Mouse (Mus musculus) limb, embryonic 13.5 days (tissue): ENCODE measurements around the gene Olfr6. TPM values are rescaled to one million over a fixed set of nuclear protein-coding genes. Genes with fewer than 3 reads are reported as not detected.
"Not testable (repeated sequence)": the region's sequence is repeated elsewhere in the genome, so short reads cannot be mapped to it uniquely, and the experiment has no call there.

Source experiments
- ATAC-seq: fragments of 200-750 bp; cut with Nextera tagmentation; 2 replicates; pipeline ENCODE4 v1.8.0; 2017; ENCODE audit warnings: low read depth, moderate number of reproducible peaks, moderate TSS enrichment; ENCODE audit not compliant: low FRiP score
- H3K27ac ChIP-seq: fragments of 300-500 bp; sonication (generic); 2 replicates; pipeline ENCODE4 v1.5.1; 2015; ENCODE audit warnings: inconsistent platforms, mild to moderate bottlenecking, moderate library complexity
- H3K27me3 ChIP-seq: fragments of 300-500 bp; sonication (generic); 2 replicates; pipeline ENCODE4 v1.6.1; 2015; ENCODE audit warnings: mild to moderate bottlenecking, inconsistent platforms
- H3K36me3 ChIP-seq: fragments of 300-500 bp; sonication (generic); 2 replicates; pipeline ENCODE4 v1.6.1; 2015; ENCODE audit warnings: inconsistent platforms, mild to moderate bottlenecking, moderate library complexity
- H3K4me1 ChIP-seq: fragments of 300-500 bp; sonication (generic); 2 replicates; pipeline ENCODE4 v1.6.1; 2015; ENCODE audit warnings: inconsistent platforms
- H3K4me2 ChIP-seq: fragments of 300-500 bp; sonication (generic); replicated peaks from 2 replicates; pipeline ENCODE4 v1.6.1; 2015; ENCODE audit warnings: inconsistent platforms, mild to moderate bottlenecking, moderate library complexity
- H3K4me3 ChIP-seq: fragments of 300-500 bp; sonication (generic); 2 replicates; pipeline ENCODE4 v1.5.1; 2015; ENCODE audit warnings: moderate library complexity, mild to moderate bottlenecking, inconsistent platforms
- H3K9ac ChIP-seq: fragments of 300-500 bp; sonication (generic); 2 replicates; pipeline ENCODE4 v1.6.1; 2015; ENCODE audit warnings: mild to moderate bottlenecking, inconsistent platforms
- H3K9me3 ChIP-seq: fragments of 300-500 bp; sonication (generic); 2 replicates; pipeline ENCODE4 v1.6.1; 2016; ENCODE audit warnings: inconsistent platforms
- WGBS: fragments of 180-500 bp; shearing (Covaris S2); methylation state at CpG from one replicate; pipeline ENCODE4 v1.1.7; 2015; 5-methylcytosine and 5-hydroxymethylcytosine counted together
- polyA plus RNA-seq: library from polyadenylated mRNA; unstranded; fragments of >200 nt; fragmentation: Nextera tagmentation; extraction: Ambion mirVana; gene quantifications from 2 replicates; pipeline ENCODE4 v1.2.1, GENCODE M21; 2015

Olfr6 gene
- polyA plus RNA-seq = not detected in 2 replicates

DNA sequence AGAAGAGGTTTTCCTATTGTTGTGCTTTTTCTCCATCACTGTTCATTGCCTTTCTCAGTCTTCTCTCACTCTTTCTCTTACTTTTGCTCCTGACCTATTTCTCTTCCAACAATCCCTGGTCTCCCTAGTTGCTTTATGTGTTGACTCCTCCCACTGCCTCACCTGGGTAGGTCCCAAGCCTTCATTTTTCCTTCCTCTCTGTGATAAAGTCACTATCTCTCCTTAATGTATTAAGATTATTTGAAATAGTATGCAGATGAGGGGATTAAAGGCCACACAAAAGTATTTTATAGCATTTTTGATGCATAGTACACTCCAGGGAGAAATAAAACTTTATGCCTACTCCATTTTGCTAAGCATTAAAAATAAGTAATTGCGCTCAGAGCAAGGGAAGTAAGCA is at the start of gene Olfr6:
TSS of gene Olfr6 (minus strand) at position 101 of the 400 bp plus-strand sequence.
- 84% methylated on average over 1 of the region's 1 CpGs for WGBS
- Histone ChIP-seq H3K9me3 (no peaks in the 10 kb centered on the region), H3K4me2 (no peak within 1 kb of the TSS), H3K36me3 (no peaks in the 10 kb centered on the region), H3K4me3 (no peak within 1 kb of the TSS), H3K27ac (no peak within 1 kb of the TSS), H3K4me1 (no peaks in the 10 kb centered on the region), H3K27me3 (no peaks in the 10 kb centered on the region), H3K9ac (no peak within 1 kb of the TSS)
- no peak for ATAC-seq

DNA sequence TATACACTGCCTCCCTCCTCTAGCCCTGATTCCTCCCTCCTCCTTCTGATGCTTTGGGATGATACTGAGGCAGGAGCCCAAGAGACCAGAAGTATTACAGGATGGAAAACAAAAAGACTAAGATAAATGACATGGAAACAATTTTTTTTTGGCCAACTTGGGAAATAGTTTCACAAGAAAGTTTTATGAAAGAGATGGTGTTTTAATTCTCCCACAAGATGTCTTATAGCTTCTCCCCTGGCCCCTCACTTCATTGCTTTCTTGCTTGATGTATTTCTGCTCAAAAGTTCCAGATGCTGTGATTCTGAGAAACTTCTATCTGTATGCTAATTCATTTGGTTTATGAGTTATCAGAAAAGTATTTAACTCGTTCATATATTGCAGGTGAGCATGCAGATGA is 42.2 kb upstream of the Olfr6 start, which contains the start of gene Olfr2:
TSS of gene Olfr2 (minus strand) at position 101 of the 400 bp plus-strand sequence.
- H3K9ac ChIP-seq = no peak within 1 kb of the TSS

DNA sequence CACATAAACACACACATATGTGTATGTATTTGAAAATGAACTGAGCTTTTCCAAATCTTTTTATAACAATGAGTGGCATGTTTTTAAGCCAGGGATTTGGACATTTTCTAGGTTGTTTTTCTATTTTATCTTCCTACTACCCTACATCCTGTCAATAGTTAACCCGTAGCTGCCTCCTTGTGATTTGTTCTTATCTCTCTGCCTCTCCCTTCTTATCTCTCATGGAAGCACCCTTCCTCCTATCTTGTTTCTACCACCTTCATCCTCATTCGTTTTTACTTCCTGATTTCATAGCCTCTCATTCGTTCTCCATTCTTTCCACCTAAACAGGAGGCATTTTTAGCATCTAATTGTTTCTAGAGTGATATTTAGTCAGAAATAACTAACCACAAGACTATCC is 40.4 kb upstream of the Olfr6 start:
- no peak for ATAC-seq
- Histone ChIP-seq H3K9me3 (no peaks in the 10 kb centered on the region), H3K27me3 (no peaks in the 10 kb centered on the region), H3K4me2 (no peak overlapping the region), H3K4me3 (no peak overlapping the region), H3K4me1 (no peaks in the 10 kb centered on the region), H3K27ac (no peak overlapping the region), H3K9ac (no peak overlapping the region), H3K36me3 (no peaks in the 10 kb centered on the region)
- 58% methylated on average over 3 of the region's 3 CpGs for WGBS

More for the DNA sequence above, 42.2 kb upstream of the Olfr6 start, which contains the start of gene Olfr2:
- Histone ChIP-seq H3K9me3 (no peaks in the 10 kb centered on the region), H3K4me1 (no peaks in the 10 kb centered on the region), H3K36me3 (no peaks in the 10 kb centered on the region), H3K4me3 (no peak within 1 kb of the TSS), H3K27me3 (no peaks in the 10 kb centered on the region), H3K4me2 (no peak within 1 kb of the TSS), H3K27ac (no peak within 1 kb of the TSS)
- no peak for ATAC-seq
- 45% methylated on average over 1 of the region's 1 CpGs for WGBS

GRCm38 (mm10) chr7:107000798-107001197 is 37.1 kb upstream of the Olfr6 start:
- Histone ChIP-seq H3K4me1 (no peaks in the 10 kb centered on the region), H3K9ac (no peak overlapping the region), H3K27ac (no peak overlapping the region), H3K27me3 (no peaks in the 10 kb centered on the region), H3K4me3 (no peak overlapping the region), H3K9me3 (no peaks in the 10 kb centered on the region), H3K36me3 (no peaks in the 10 kb centered on the region), H3K4me2 (no peak overlapping the region)
- WGBS = 84% methylated on average over 7 of the region's 7 CpGs
- no peak for ATAC-seq

DNA sequence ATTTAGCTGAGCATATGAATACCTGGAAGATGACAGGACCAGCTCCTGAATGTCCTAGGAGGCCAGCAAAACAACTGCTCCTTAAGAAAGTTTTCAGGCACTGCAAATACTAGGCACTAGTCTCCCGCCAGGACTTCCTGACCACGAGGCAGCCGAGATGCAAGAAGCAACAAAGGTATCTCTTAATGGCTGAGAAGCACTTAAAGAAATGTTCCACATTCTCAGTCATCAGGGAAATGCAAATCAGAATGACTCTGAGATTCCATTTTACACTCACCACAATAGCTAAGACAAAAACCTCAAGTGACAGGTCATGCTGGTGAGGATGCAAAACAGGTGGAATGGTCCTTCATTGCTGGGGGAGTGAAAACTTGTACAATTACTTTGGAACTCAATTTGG is 21.5 kb upstream of the Olfr6 start:
- no peak for ATAC-seq
- Histone ChIP-seq H3K4me3 (no peak overlapping the region), H3K9ac (no peak overlapping the region), H3K4me2 (no peak overlapping the region), H3K27ac (no peak overlapping the region), H3K36me3 (no peaks in the 10 kb centered on the region), H3K9me3 (no peaks in the 10 kb centered on the region), H3K27me3 (no peaks in the 10 kb centered on the region), H3K4me1 (no peaks in the 10 kb centered on the region)
- 88% methylated on average over 3 of the region's 3 CpGs for WGBS

GRCm38 (mm10) chr7:106975353-106975752 is 11.6 kb upstream of the Olfr6 start, which contains the start of gene Olfr711:
Olfr711 (minus strand) TSS chr7:106975453.
- no peaks in the 10 kb centered on the region for H3K36me3 ChIP-seq
- H3K27ac ChIP-seq = no peak within 1 kb of the TSS
- WGBS = 61% methylated on average over 1 of the region's 1 CpGs
- no peaks in the 10 kb centered on the region for H3K4me1 ChIP-seq
- H3K27me3 ChIP-seq = no peaks in the 10 kb centered on the region
- no peak for ATAC-seq
- H3K4me3 ChIP-seq = no peak within 1 kb of the TSS
- H3K9ac ChIP-seq = no peak within 1 kb of the TSS
- H3K9me3 ChIP-seq = no peaks in the 10 kb centered on the region
- no peak within 1 kb of the TSS for H3K4me2 ChIP-seq

DNA sequence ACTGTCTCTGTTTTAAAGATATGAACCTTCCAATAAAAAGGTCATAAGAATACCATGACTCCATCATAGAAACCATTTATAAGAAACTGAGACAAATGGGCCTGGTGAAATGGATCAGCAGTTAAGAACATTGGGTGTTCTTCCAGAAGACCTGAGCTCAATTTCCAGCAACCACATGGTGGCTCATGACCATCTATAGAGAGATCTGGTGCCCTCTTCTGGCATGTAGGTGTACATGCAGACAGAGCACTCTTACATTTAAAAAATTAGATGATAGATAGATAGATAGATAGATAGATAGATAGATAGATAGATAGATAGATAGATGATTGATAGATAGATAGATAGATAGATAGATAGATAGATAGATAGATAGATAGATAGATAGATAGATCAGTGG is 3.8 kb upstream of the Olfr6 start:
- H3K4me2 ChIP-seq, ATAC-seq, H3K9ac ChIP-seq, H3K27me3 ChIP-seq, H3K9me3 ChIP-seq, H3K4me1 ChIP-seq, H3K36me3 ChIP-seq, H3K4me3 ChIP-seq, H3K27ac ChIP-seq: not testable (repeated sequence)

DNA sequence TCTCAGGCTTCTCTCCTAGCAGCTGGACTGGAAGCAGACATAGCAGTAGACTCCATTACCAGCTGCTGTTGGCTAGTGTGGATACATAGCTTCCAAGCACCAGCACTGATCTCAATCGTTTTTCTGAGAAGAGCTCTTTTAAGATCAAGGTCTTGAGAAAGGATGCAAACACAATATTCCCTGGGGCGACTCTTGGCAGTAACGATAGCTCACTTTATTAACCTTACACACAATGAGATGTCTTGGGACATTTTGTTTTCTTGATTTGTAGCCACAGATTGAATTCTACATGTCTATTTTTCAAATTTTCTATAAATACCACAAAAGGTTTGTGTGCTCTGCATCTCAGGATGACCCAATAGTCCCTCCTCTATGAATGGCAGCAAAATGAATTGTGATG is 15.5 kb downstream of the Olfr6 start, which contains the start of gene Olfr710:
TSS of gene Olfr710 (minus strand) at position 101 of the 400 bp plus-strand sequence.
- WGBS = 71% methylated on average over 3 of the region's 3 CpGs
- Histone ChIP-seq H3K4me1 (no peaks in the 10 kb centered on the region), H3K27me3 (no peaks in the 10 kb centered on the region), H3K9ac (no peak within 1 kb of the TSS), H3K4me3 (no peak within 1 kb of the TSS), H3K36me3 (no peaks in the 10 kb centered on the region), H3K4me2 (no peak within 1 kb of the TSS), H3K9me3 (no peaks in the 10 kb centered on the region), H3K27ac (no peak within 1 kb of the TSS)
- ATAC-seq = no peak

GRCm38 (mm10) chr7:106932119-106932518 is 31.6 kb downstream of the Olfr6 start, which contains the start of gene Olfr709-ps1:
Olfr709-ps1 (minus strand) TSS chr7:106932219.
- H3K9ac ChIP-seq = no peak within 1 kb of the TSS
- H3K27me3 ChIP-seq = no peaks in the 10 kb centered on the region
- no peaks in the 10 kb centered on the region for H3K4me1 ChIP-seq
- no peak within 1 kb of the TSS for H3K27ac ChIP-seq
- no peaks in the 10 kb centered on the region for H3K36me3 ChIP-seq
- H3K4me3 ChIP-seq = no peak within 1 kb of the TSS
- H3K4me2 ChIP-seq = no peak within 1 kb of the TSS
- ATAC-seq = no peak
- H3K9me3 ChIP-seq = no peaks in the 10 kb centered on the region

GRCm38 (mm10) chr7:106920961-106921360 is 42.8 kb downstream of the Olfr6 start:
- not testable (repeated sequence) for H3K4me3 ChIP-seq, H3K36me3 ChIP-seq, ATAC-seq, H3K9ac ChIP-seq, H3K9me3 ChIP-seq, H3K4me1 ChIP-seq, H3K27me3 ChIP-seq, H3K4me2 ChIP-seq, H3K27ac ChIP-seq
- 87% methylated on average over 7 of the region's 7 CpGs for WGBS

DNA sequence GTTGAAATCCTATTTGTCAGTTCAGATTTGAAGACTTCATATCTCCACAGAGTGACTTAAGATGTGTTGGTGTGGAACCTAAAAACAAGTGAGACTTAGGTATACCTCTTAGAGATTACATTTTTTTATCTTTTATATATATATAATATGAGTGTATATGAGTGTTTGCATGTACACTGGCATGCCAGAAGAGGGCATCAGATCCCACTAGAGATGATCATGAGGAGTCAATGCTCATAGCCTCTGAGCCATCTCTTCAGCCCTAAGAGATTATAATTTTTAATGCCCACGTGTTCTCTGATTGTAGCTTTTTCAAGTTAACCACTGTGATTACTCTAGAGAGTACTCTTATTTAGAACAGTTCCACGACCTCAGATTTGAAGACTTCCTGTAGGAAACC is 56.1 kb downstream of the Olfr6 start, which contains the start of gene Olfr1532-ps1:
TSS of gene Olfr1532-ps1 (plus strand) at position 326 of the 400 bp plus-strand sequence.
- no peak within 1 kb of the TSS for H3K27ac ChIP-seq
- no peaks in the 10 kb centered on the region for H3K4me1 ChIP-seq
- no peaks in the 10 kb centered on the region for H3K27me3 ChIP-seq
- no peak for ATAC-seq
- no peaks in the 10 kb centered on the region for H3K9me3 ChIP-seq
- WGBS = 71% methylated on average over 2 of the region's 2 CpGs
- no peak within 1 kb of the TSS for H3K4me3 ChIP-seq
- H3K36me3 ChIP-seq = no peaks in the 10 kb centered on the region
- H3K9ac ChIP-seq = no peak within 1 kb of the TSS
- H3K4me2 ChIP-seq = no peak within 1 kb of the TSS
